Mouse (Mus musculus) midbrain, embryonic 15.5 days (tissue): Measurements from ENCODE around the gene Hsdl1. TPM values are rescaled to one million over a fixed set of nuclear protein-coding genes. Genes with fewer than 3 reads are reported as not detected.

ENCODE experiments used
- ATAC-seq: fragments of 200-750 bp; cut with Nextera tagmentation; replicated peaks from 2 replicates; pipeline ENCODE4 v1.8.0; 2017; ENCODE audit warnings: moderate TSS enrichment
- H3K27ac ChIP-seq: fragments of 300-500 bp; sonication (generic); 2 replicates; pipeline ENCODE4 v1.5.1; 2015; ENCODE audit warnings: mild to moderate bottlenecking, inconsistent platforms
- H3K27me3 ChIP-seq: fragments of 300-500 bp; sonication (generic); replicated peaks from 2 replicates; pipeline ENCODE4 v1.6.1; 2015; ENCODE audit warnings: inconsistent platforms
- H3K36me3 ChIP-seq: fragments of 300-500 bp; sonication (generic); replicated peaks from 2 replicates; pipeline ENCODE4 v1.6.1; 2015; ENCODE audit warnings: inconsistent platforms
- H3K4me1 ChIP-seq: fragments of 300-500 bp; sonication (generic); 2 replicates; pipeline ENCODE4 v1.6.1; 2015; ENCODE audit warnings: inconsistent platforms
- H3K4me2 ChIP-seq: fragments of 300-500 bp; sonication (generic); 2 replicates; pipeline ENCODE4 v1.6.1; 2015; ENCODE audit warnings: inconsistent platforms, mild to moderate bottlenecking, moderate library complexity
- H3K4me3 ChIP-seq: fragments of 300-500 bp; sonication (generic); 2 replicates; pipeline ENCODE4 v1.5.1; 2015; ENCODE audit warnings: mild to moderate bottlenecking, inconsistent platforms
- H3K9ac ChIP-seq: fragments of 300-500 bp; sonication (generic); 2 replicates; pipeline ENCODE4 v1.6.1; 2015; ENCODE audit warnings: mild to moderate bottlenecking, inconsistent platforms
- H3K9me3 ChIP-seq: fragments of 300-500 bp; sonication (generic); 2 replicates; pipeline ENCODE4 v1.6.1; 2016; ENCODE audit warnings: inconsistent platforms
- WGBS: fragments of 180-500 bp; shearing (Covaris S2); methylation state at CpG from one replicate; pipeline ENCODE4 v1.1.7; 2015; ENCODE audit warnings: mixed read lengths; 5-methylcytosine and 5-hydroxymethylcytosine counted together
- polyA plus RNA-seq: library from polyadenylated mRNA; unstranded; fragments of >200 nt; fragmentation: Nextera tagmentation; extraction: Ambion mirVana; gene quantifications from 2 replicates; pipeline ENCODE4 v1.2.1, GENCODE M21; 2015

Hsdl1 gene
- polyA plus RNA-seq, 1 experiment from 2014 or later = 212 TPM

- no peak overlapping the region for H3K4me3 ChIP-seq
- no peak overlapping the region for H3K4me2 ChIP-seq
- no peaks in the 10 kb centered on the region for H3K9me3 ChIP-seq
- no peaks in the 10 kb centered on the region for H3K27me3 ChIP-seq
- WGBS = 86% methylated on average over 4 of the region's 4 CpGs
- H3K36me3 ChIP-seq = peaks cover 65% of the 10 kb centered on the region
- H3K9ac ChIP-seq = no peak overlapping the region
- H3K4me1 ChIP-seq = peaks cover 10% of the 10 kb centered on the region
- ATAC-seq = no peak
- no peak overlapping the region for H3K27ac ChIP-seq
These were observed 61.6 kb downstream of the Hsdl1 start for GRCm38 (mm10) chr8:119513405-119513804.

Other genes with a start within 250 kb of the Hsdl1 start
- 773 and 776 TPM in 2 replicates for gene Hsbp1, start 230.7 kb downstream of the Hsdl1 start, polyA plus RNA-seq
- 16.2 and 17.8 TPM in 2 replicates for gene Mlycd, start 180.3 kb downstream of the Hsdl1 start, polyA plus RNA-seq
- gene Osgin1, start 141.1 kb downstream of the Hsdl1 start, polyA plus RNA-seq = 0.28 and 0.34 TPM in 2 replicates
- gene Necab2, start 128.5 kb downstream of the Hsdl1 start, polyA plus RNA-seq = 53.0 and 60.5 TPM in 2 replicates
- 0.13 TPM in 1 of 2 replicates, not detected in the other for gene Slc38a8, start 73.5 kb downstream of the Hsdl1 start, polyA plus RNA-seq
- 59.5 and 61.1 TPM in 2 replicates for gene Mbtps1, start 16.4 kb downstream of the Hsdl1 start, polyA plus RNA-seq
- 0.54 and 0.55 TPM in 2 replicates for gene Dnaaf1, start 52 bp upstream of the Hsdl1 start, polyA plus RNA-seq
- gene Taf1c, start 30.0 kb upstream of the Hsdl1 start, polyA plus RNA-seq = 16.6 and 17.7 TPM in 2 replicates
- gene Adad2, start 37.6 kb upstream of the Hsdl1 start, polyA plus RNA-seq = 0.23 and 0.31 TPM in 2 replicates
- gene Kcng4, start 60.5 kb upstream of the Hsdl1 start, polyA plus RNA-seq = 0.14 and 0.33 TPM in 2 replicates
- 4.6 and 7.1 TPM in 2 replicates for gene Wfdc1, start 91.2 kb upstream of the Hsdl1 start, polyA plus RNA-seq
- gene Atp2c2, start 124.8 kb upstream of the Hsdl1 start, polyA plus RNA-seq = 0.11 and 0.19 TPM in 2 replicates
- 11.4 and 11.8 TPM in 2 replicates for gene Tldc1, start 203.2 kb upstream of the Hsdl1 start, polyA plus RNA-seq